In the genomic region with DNA sequence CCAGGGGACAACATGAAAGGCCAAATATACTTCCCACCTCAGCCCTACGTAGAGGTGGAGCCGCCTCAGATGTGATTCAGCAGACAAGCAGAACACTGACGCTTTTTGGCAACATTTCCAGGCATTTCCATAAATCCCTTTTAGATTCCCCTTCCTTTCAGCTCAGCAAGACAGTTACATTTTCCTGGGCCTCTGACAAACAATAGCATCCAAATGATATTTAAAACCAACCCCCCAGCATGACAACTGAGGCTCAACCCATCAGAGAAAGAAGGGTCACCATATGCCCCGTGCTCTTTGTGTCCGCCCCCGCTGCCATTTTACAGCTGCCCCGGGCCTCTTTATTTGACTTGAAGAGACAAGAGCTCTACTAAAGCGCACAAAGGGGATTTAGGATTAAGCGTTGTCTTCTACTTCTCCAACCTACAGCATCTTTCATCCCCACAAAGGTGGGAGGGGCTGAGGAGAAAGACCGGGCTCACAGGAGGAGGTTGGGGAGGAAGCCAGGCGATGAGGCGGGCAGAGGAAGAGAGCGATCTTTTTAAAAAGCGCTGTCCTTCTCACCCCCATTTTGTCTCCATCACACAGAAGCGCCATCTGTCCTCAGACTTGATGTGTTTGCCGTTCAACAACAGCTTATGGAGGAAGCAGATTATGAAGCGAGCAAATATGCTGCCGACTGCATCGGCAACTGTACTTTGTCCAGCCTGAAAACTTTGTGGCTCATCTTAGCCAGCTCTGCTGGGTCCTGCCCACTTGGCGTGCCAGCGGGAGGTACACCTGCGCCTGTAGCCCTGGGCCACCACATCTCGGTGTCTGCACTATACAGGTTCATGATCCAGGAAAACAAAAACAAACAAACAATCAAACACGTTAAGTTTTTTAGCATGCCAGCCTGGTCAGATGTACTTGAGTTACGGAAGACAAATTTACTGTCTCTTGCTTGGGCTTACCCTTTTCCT, we compare ENCODE assay signal across 8 mouse cellular contexts. TPM values are rescaled to one million over a fixed set of nuclear protein-coding genes. Genes with fewer than 3 reads are reported as not detected.
DNase-seq lines count a peak whose midpoint lies in the region; ATAC-seq and TF ChIP-seq lines count a peak whose summit lies in the region.

No protein-coding gene starts in this region.

- H3K4me3 ChIP-seq in kidney, embryonic 14.5 days (ENCODE audit: low read length), result no peak overlapping the region
- peak overlapping the region; percentile 37 for H3K4me3 ChIP-seq in cortical plate, adult 2 months (ENCODE audit: insufficient read depth, low read length)
- H3K4me3 ChIP-seq in hindbrain, embryonic 14.5 days (replicated peaks; ENCODE audit: low read length), result peak overlapping the region; percentile 19
- peak overlapping the region; percentile 18 for H3K4me3 ChIP-seq in midbrain, embryonic 11.5 days (ENCODE audit: low read depth, low read length)

- no peak for ATAC-seq in kidney, embryonic 14.5 days (ENCODE audit: low FRiP score, low TSS enrichment)
- ATAC-seq in hindbrain, embryonic 14.5 days (ENCODE audit: low FRiP score), result no peak
- ATAC-seq in midbrain, embryonic 11.5 days (ENCODE audit: low FRiP score), result peak; percentile 89

- H3K36me3 ChIP-seq in kidney, embryonic 14.5 days (ENCODE audit: control insufficient read depth, insufficient read depth, low read length), result no peaks in the 10 kb centered on the region
- no peaks in the 10 kb centered on the region for H3K36me3 ChIP-seq in hindbrain, embryonic 14.5 days (replicated peaks; ENCODE audit: control insufficient read depth, insufficient read depth)
- no peaks in the 10 kb centered on the region for H3K36me3 ChIP-seq in midbrain, embryonic 11.5 days (ENCODE audit: control insufficient read depth, insufficient read depth, low read length)

- no peaks in the 10 kb centered on the region for H3K27me3 ChIP-seq in kidney, embryonic 14.5 days (ENCODE audit: control insufficient read depth, insufficient read depth, low read length)
- H3K27me3 ChIP-seq in hindbrain, embryonic 14.5 days (ENCODE audit: control insufficient read depth, insufficient read depth, low read length), result 0 out of 2 replicates have a peak, but pooled peaks cover 4% of the 10 kb centered on the region
- peaks cover 86% of the 10 kb centered on the region for H3K27me3 ChIP-seq in midbrain, embryonic 11.5 days (ENCODE audit: control insufficient read depth, insufficient read depth, low read length)

- peak overlapping the region; percentile 19; the same call in 1 of the 2 replicates for H3K4me2 ChIP-seq in kidney, embryonic 14.5 days (replicated peaks; ENCODE audit: low read depth, low read length)
- peak overlapping the region; percentile 51 for H3K4me2 ChIP-seq in hindbrain, embryonic 14.5 days (replicated peaks)
- H3K4me2 ChIP-seq in midbrain, embryonic 11.5 days, result peak overlapping the region; percentile 46

- no peak overlapping the region for H3K27ac ChIP-seq in kidney, embryonic 14.5 days (ENCODE audit: low read depth, low read length)
- no peak overlapping the region for H3K27ac ChIP-seq in cortical plate, adult 2 months (ENCODE audit: insufficient read depth, low read length)
- peak overlapping the region; percentile 33 for H3K27ac ChIP-seq in hindbrain, embryonic 14.5 days
- H3K27ac ChIP-seq in midbrain, embryonic 11.5 days (ENCODE audit: low read depth, low read length), result peak overlapping the region; percentile 25; the same call in 1 of the 2 replicates

- H3K4me1 ChIP-seq in kidney, embryonic 14.5 days (ENCODE audit: control insufficient read depth, insufficient read depth, low read length), result no peaks in the 10 kb centered on the region
- peaks cover 2% of the 10 kb centered on the region; the same call in 1 of the 2 replicates for H3K4me1 ChIP-seq in cortical plate, adult 2 months (ENCODE audit: control insufficient read depth, insufficient read depth, low read length)
- no peaks in the 10 kb centered on the region for H3K4me1 ChIP-seq in hindbrain, embryonic 14.5 days (replicated peaks; ENCODE audit: control insufficient read depth, insufficient read depth, low read length)
- H3K4me1 ChIP-seq in midbrain, embryonic 11.5 days (ENCODE audit: control insufficient read depth, insufficient read depth, low read length), result peaks cover 3% of the 10 kb centered on the region; the same call in 1 of the 2 replicates

- no peak for TF ChIP-seq CTCF in cortical plate, adult 2 months (IDR thresholded peaks at IDR 0.05; ENCODE audit: extremely low read depth, insufficient read depth, low read length)

- WGBS in kidney, embryonic 14.5 days, result 41% methylated on average over 25 of the region's 25 CpGs
- WGBS in hindbrain, embryonic 14.5 days, result 13% methylated on average over 25 of the region's 25 CpGs
- 11% methylated on average over 25 of the region's 25 CpGs for WGBS in midbrain, embryonic 11.5 days

- no peaks in the 10 kb centered on the region for H3K9me3 ChIP-seq in kidney, embryonic 14.5 days (ENCODE audit: control insufficient read depth, low read length)
- no peaks in the 10 kb centered on the region for H3K9me3 ChIP-seq in hindbrain, embryonic 14.5 days (ENCODE audit: control insufficient read depth, low read length)
- no peaks in the 10 kb centered on the region for H3K9me3 ChIP-seq in midbrain, embryonic 11.5 days (ENCODE audit: control insufficient read depth, low read length)

- no peak overlapping the region; the same call in 1 of the 2 replicates for H3K9ac ChIP-seq in kidney, embryonic 14.5 days (ENCODE audit: low read depth, low read length)
- H3K9ac ChIP-seq in hindbrain, embryonic 14.5 days, result peak overlapping the region; percentile 37; the same call in 1 of the 2 replicates
- H3K9ac ChIP-seq in midbrain, embryonic 11.5 days (ENCODE audit: low read length), result peak overlapping the region; percentile 40; the same call in 1 of the 2 replicates

- TF ChIP-seq POLR2A in cortical plate, adult 2 months (IDR thresholded peaks at IDR 0.05; ENCODE audit: extremely low read depth, insufficient read depth, low read length), result no peak

- DNase-seq in kidney, postnatal 25 days, result no peak
- DNase-seq in hindbrain, embryonic 14.5 days (ENCODE audit: low spot score), result peak; percentile 63
- DNase-seq in midbrain, embryonic 11.5 days (ENCODE audit: low spot score, missing footprints), result peak; percentile 95
- no peak for DNase-seq in spleen, adult 12 weeks (ENCODE audit: low spot score)
- DNase-seq in ovary, postnatal 36 days (ENCODE audit: low spot score), result no peak
- no peak for DNase-seq in MN1 (ENCODE audit: low spot score)

RNA-seq across cellular contexts. Expression of gene Cdca7, which starts 53.7 kb away (rescaled TPM):
- 146 and 192 TPM in 2 replicates for polyA plus RNA-seq in kidney, embryonic 14.5 days (2014; fragmentation: Nextera tagmentation; extraction: Ambion mirVana)
- 5.9 and 6.1 TPM in 2 replicates for polyA plus RNA-seq in cortical plate, adult 2 months (2012; rRNA removed)
- polyA plus RNA-seq in hindbrain, embryonic 14.5 days (2014; fragmentation: Nextera tagmentation; extraction: Ambion mirVana), result 17.1 and 19.1 TPM in 2 replicates
- 172 and 189 TPM in 2 replicates for polyA plus RNA-seq in midbrain, embryonic 11.5 days (2014; fragmentation: Nextera tagmentation; extraction: Ambion mirVana)

Comparison
In these comparisons a context has a peak if more than half of its experiments do, and no peak if none do; other contexts are left out.
1. H3K27ac ChIP-seq: peak in hindbrain, embryonic 14.5 days (single experiment) and midbrain, embryonic 11.5 days (single experiment); none in kidney, embryonic 14.5 days (single experiment) and cortical plate, adult 2 months (single experiment).
2. DNase-seq: peak in hindbrain, embryonic 14.5 days (single experiment) and midbrain, embryonic 11.5 days (single experiment); none in kidney, postnatal 25 days (0 of 2), spleen, adult 12 weeks (single experiment), ovary, postnatal 36 days (single experiment) and MN1 (single experiment).
3. Peak in every context shown above with its lines, with median percentiles within 50 percentile points of each other: H3K4me2 ChIP-seq.